Mouse (Mus musculus) adrenal gland, adult 8-10 months (tissue): Measurements from ENCODE around the gene Atoh8. TPM values are rescaled to one million over a fixed set of nuclear protein-coding genes. Genes with fewer than 3 reads are reported as not detected.

ENCODE experiments used
- total RNA-seq, 4 experiments: library from RNA; stranded (reverse); gene quantifications; 2 replicates each; pipeline ENCODE4 v1.2.4; 2022

The Atoh8 gene
- total RNA-seq, 4 experiments from 2014 or later, result 1.8 to 3.9 (median 2.2) TPM

Other genes starting within 250 kb of the Atoh8 start
- 100 to 1,000 TPM; 106 to 366 (median 212) TPM for gene St3gal5, start 138.0 kb downstream of the Atoh8 start, total RNA-seq
- not detected for gene Sftpb, start 69.0 kb upstream of the Atoh8 start, total RNA-seq
- gene Usp39, start 109.6 kb upstream of the Atoh8 start, total RNA-seq, result 10 to 100 TPM; 31.1 to 39.0 (median 34.4) TPM
- gene 0610030E20Rik, start 111.7 kb upstream of the Atoh8 start, total RNA-seq, result 10 to 100 TPM; 23.9 to 36.8 (median 29.1) TPM
- gene Tmem150a, start 119.9 kb upstream of the Atoh8 start, total RNA-seq, result 10 to 100 TPM; 20.0 to 37.7 (median 28.2) TPM
- 100 to 1,000 TPM; 330 to 558 (median 451) TPM for gene Rnf181, start 131.4 kb upstream of the Atoh8 start, total RNA-seq
- 10 to 100 TPM; 37.2 to 56.4 (median 40.4) TPM for gene Vamp5, start 144.9 kb upstream of the Atoh8 start, total RNA-seq
- gene Vamp8, start 155.1 kb upstream of the Atoh8 start, total RNA-seq, result 100 to 1,000 TPM; 142 to 179 (median 157) TPM
- 10 to 100 TPM; 58.6 to 91.3 (median 75.3) TPM for gene Ggcx, start 178.7 kb upstream of the Atoh8 start, total RNA-seq
- gene Mat2a, start 204.0 kb upstream of the Atoh8 start, total RNA-seq, result 100 to 1,000 TPM; 191 to 262 (median 238) TPM